Mouse (Mus musculus): ENCODE data around the gene Tjp3. TPM values are rescaled to one million over a fixed set of nuclear protein-coding genes. Genes with fewer than 3 reads are reported as not detected.

Tjp3 gene
- 9.2 and 9.8 TPM in 2 replicates for polyA plus RNA-seq (2012; ENCODE audit: insufficient read depth, insufficient read length, missing spikeins)

DNA sequence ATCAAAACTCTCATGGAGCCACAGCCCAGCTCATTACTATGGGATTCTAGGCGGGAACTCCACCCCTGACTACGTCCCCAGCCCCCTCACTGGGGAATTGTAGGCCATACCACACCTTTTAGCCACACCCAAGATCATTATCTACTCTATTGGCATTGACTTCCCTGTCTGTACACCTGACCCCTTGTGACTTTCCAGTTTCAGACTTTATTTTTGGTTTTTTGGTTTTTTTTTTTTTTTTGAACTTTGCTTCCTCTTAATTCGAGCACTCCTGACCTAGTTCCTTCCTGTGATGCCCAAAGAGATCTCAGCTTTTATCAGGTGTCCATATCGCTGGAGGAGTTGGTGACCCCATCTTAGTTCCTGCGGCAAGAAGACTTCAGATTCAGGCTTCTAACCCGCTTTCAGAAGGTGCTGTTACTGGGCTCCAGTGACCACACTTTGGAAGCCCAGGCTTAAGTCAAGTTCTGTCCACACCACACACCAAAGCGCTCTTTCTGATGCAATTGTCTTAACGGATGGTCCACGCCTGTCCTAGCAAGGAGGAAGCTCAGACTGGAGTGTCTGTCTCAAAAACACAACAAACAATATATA is at the start of gene Tjp3:
Tjp3 (minus strand) TSS at position 71 of the 594 bp plus-strand sequence.
- Histone ChIP-seq H3K4me3 (ENCODE audit: insufficient read depth, low read length) (no peak within 1 kb of the TSS), H3K27ac (ENCODE audit: insufficient read depth, low read depth, low read length) (peak within 1 kb of the TSS; percentile 48), H3K4me1 (ENCODE audit: control insufficient read depth, insufficient read depth, low read length) (peaks cover 31% of the 10 kb centered on the region)
- TF ChIP-seq POLR2A (IDR thresholded peaks at IDR 0.05; ENCODE audit: borderline replicate concordance, low read depth, low read length) (no peak), CTCF (IDR thresholded peaks at IDR 0.05; ENCODE audit: low read depth, low read length) (no peak)

DNA sequence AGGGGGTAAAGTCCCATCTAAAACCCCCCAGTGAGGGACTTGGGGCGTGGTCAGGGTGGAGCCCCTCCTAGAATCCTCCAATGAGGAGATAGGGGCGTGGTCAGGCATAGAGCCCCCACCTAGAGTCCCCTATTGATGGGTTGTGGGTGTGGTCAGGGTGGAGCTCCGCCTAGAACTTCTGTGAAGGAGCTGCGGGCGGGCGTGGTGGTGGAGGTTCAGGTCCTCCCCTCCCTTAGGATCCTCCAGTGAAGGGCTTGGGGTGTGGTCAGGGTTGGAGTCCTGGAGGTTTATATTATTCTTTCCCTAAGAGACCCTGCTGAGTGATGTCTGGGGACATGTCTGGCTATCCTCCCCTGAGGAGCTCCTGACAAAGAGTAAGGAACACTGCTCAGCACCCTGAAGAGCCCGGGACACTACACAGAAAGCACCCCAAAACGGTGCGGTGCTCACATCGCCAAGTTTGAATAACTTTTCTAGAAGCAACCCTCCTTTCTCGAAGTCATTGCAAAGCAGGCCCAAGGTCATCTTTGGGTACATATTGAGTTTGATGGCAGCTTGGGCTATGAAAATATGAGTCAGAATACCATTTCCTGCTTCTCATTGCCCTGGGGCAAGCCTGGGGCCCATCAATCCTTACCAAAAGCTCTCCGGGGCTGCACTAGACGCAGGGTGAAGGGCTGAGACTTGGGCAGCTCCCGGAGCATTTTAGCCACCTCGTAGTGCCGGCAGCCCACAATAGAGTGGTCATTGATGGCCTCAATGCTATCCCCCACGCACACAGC is 49.4 kb upstream of the Tjp3 start:
- no peak for TF ChIP-seq POLR2A (IDR thresholded peaks at IDR 0.05; ENCODE audit: borderline replicate concordance, low read depth, low read length)
- no peak for TF ChIP-seq CTCF (IDR thresholded peaks at IDR 0.05; ENCODE audit: low read depth, low read length)
- Histone ChIP-seq H3K4me3 (ENCODE audit: insufficient read depth, low read length) (no peak overlapping the region), H3K4me1 (ENCODE audit: control insufficient read depth, insufficient read depth, low read length) (peaks cover 3% of the 10 kb centered on the region; the same call in 1 of the 2 replicates), H3K27ac (ENCODE audit: insufficient read depth, low read depth, low read length) (no peak overlapping the region)

DNA sequence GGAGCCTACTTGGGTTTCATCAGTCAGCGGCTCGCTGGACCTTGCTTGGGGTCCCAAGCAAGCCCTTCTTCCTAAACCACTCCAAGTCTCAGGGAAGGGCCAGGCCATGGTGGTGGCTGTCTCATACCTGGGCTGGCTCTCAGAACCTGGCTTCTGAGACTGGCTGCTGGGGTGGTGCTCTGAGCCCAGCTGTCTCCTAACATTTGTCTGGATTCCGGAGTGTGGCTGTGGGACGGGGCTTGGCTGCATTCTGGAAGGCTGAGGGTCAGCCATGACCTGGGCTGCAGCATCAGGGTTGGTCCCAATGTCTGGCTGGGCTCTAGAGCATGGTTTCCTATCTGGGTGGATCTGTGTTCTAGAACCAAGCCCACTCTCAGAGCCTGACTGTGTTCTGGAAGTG is 45.2 kb upstream of the Tjp3 start:
- Histone ChIP-seq H3K4me3 (ENCODE audit: insufficient read depth, low read length) (no peak overlapping the region), H3K4me1 (ENCODE audit: control insufficient read depth, insufficient read depth, low read length) (peaks cover 3% of the 10 kb centered on the region), H3K27ac (ENCODE audit: insufficient read depth, low read depth, low read length) (no peak overlapping the region)
- no peak for TF ChIP-seq POLR2A (IDR thresholded peaks at IDR 0.05; ENCODE audit: borderline replicate concordance, low read depth, low read length)
- TF ChIP-seq CTCF (IDR thresholded peaks at IDR 0.05; ENCODE audit: low read depth, low read length), result no peak

DNA sequence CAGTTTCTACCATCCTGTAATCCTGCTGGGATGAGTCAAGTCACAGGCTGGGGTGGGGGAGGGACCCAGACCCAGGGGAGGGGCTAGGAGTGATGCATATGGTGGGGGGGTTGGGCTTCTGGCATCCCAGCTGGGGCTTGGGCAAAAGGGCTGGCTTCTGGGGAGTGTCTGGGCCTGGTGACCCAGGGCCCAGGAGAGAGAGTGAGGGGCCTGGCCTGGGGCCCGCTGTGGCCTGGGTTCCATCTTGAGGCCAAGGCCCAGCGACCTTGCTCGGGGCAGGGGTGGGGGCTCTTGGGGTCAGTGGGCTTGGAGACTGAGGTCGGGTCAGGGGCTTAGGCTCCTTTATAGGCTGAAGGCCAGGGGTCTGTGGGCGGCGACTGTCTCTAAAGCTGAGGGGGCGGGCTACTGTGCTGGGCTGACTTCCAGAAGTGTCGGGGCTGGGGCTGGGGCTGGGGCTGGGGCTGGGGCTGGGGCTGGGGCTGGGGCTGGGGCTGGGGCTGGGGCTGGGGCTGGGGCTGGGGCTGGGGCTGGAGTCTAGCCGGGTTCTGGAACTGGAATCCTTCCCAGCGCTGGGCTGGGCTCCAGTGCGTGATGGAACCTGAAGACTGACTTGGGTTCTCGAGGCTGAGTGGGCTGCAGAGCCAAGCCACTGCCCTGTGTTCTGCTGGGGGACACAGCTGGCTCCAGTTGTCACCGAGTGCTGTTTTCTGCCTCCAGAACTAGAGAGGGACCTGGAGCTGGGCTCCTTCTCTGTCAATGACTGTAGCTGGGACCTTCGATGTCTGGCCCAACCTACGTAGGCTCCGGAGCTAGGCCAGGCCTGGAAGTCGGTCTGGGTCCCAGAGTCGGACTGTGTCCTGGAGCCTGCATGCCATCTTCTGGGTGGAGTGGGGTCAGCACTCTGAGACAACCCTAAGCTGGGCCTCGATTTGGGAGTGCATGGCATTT is 44.3 kb upstream of the Tjp3 start:
- TF ChIP-seq CTCF (IDR thresholded peaks at IDR 0.05; ENCODE audit: low read depth, low read length), result no peak
- no peak for TF ChIP-seq POLR2A (IDR thresholded peaks at IDR 0.05; ENCODE audit: borderline replicate concordance, low read depth, low read length)
- Histone ChIP-seq H3K4me1 (ENCODE audit: control insufficient read depth, insufficient read depth, low read length) (peaks cover 3% of the 10 kb centered on the region), H3K4me3 (ENCODE audit: insufficient read depth, low read length) (no peak overlapping the region), H3K27ac (ENCODE audit: insufficient read depth, low read depth, low read length) (no peak overlapping the region)

DNA sequence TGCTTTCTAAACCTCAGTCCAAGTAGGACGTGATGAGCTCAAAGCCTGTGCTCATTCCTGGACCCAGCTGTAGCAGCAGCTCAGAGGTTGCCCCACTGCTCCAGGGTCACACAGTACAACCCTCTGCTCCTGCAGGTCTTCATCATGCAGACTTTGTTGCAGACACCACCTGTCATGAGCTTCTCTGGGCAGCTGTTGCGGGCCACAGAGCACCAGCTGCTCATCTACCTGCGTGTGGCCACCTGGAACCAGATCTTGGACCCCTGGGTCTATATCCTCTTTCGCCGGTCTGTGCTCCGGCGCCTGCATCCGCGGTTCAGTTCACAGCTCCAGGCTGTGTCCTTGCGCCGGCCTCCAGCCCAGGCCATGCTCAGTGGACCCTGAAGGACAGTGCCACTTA is 42.9 kb upstream of the Tjp3 start:
- TF ChIP-seq CTCF (IDR thresholded peaks at IDR 0.05; ENCODE audit: low read depth, low read length) (no peak), POLR2A (IDR thresholded peaks at IDR 0.05; ENCODE audit: borderline replicate concordance, low read depth, low read length) (no peak)
- Histone ChIP-seq H3K4me1 (ENCODE audit: control insufficient read depth, insufficient read depth, low read length) (peaks cover 3% of the 10 kb centered on the region), H3K27ac (ENCODE audit: insufficient read depth, low read depth, low read length) (no peak overlapping the region), H3K4me3 (ENCODE audit: insufficient read depth, low read length) (no peak overlapping the region)

DNA sequence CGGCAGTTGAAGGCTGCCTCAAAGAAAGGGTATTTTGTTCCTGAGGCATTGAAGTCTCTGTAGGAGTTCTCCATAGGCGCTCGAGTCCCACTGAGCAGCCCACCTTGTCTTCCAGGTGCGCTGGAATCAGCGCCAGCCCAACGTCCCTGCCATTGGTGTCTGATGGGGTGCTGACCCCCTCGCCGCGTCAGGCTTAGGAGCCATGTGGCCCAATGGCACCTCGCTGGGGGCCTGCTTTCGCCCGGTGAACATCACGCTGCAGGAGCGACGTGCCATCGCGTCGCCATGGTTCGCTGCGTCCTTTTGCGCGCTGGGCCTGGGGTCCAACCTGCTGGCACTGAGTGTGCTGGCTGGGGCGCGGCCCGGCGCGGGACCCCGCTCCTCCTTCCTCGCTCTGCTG is 40.9 kb upstream of the Tjp3 start:
- peaks cover 3% of the 10 kb centered on the region for H3K4me1 ChIP-seq (ENCODE audit: control insufficient read depth, insufficient read depth, low read length)

DNA sequence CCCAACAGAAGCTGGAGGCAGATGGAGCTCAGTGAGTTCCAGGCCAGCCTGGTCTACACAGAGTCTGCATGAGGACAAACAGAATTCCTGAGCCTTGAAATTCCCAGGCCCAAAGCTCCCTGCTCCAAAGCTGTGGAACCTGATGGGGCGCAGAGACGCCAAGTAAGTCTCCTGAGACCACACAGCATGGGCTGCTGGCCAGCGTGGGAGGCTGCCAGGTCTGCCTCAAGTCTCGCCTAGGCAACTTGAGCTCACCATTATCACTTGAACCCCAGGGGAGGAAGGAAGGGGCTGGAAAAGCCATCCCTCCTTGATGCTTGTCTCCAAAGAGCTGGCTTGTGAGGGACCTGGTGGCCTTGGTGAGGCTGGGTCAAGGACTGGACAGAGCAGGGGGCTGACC is 38.6 kb upstream of the Tjp3 start:
- no peak overlapping the region for H3K4me3 ChIP-seq (ENCODE audit: insufficient read depth, low read length)
- no peak for TF ChIP-seq CTCF (IDR thresholded peaks at IDR 0.05; ENCODE audit: low read depth, low read length)
- no peak for TF ChIP-seq POLR2A (IDR thresholded peaks at IDR 0.05; ENCODE audit: borderline replicate concordance, low read depth, low read length)
- peaks cover 3% of the 10 kb centered on the region for H3K4me1 ChIP-seq (ENCODE audit: control insufficient read depth, insufficient read depth, low read length)
- no peak overlapping the region for H3K27ac ChIP-seq (ENCODE audit: insufficient read depth, low read depth, low read length)

More for the DNA sequence above, 40.9 kb upstream of the Tjp3 start:
- no peak for TF ChIP-seq CTCF (IDR thresholded peaks at IDR 0.05; ENCODE audit: low read depth, low read length)
- TF ChIP-seq POLR2A (IDR thresholded peaks at IDR 0.05; ENCODE audit: borderline replicate concordance, low read depth, low read length), result no peak
- no peak overlapping the region for H3K27ac ChIP-seq (ENCODE audit: insufficient read depth, low read depth, low read length)
- H3K4me3 ChIP-seq (ENCODE audit: insufficient read depth, low read length), result no peak overlapping the region

DNA sequence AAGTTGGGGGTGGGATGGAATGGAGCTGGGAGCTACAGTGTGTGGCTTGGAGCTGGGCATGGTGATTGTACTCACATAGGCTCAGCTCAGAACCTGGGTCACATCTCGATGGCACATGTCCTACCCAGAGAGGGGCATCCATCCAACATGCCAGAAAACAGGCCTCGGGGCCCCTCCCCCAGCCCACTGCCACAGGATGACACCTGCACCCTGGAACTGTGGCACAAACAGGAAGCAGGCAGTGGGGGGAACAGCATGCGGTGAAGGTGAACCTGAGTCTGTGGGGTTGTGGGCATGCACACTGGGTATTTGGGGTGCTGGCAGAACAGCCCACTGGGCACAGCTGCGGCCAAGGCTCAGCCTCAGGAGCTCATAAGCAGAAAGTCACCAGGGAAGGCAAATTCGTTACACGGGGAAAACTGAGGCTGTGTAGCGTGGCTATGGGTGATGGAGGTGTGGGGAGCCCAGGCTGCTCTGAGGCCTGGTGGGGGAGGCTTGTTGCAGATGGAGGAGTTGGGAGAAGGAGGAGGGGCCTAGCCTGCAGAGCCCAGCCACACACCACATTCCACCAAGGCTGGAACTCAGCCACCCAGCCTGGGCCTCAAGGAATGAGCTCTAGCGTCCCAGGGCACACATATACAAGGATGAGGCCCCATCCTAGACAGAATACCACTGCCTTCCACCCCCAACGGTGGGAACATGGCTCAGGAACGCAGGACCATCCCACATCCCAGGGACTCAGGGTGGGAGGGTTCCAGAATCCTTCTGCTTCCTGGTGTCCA is 38.0 kb upstream of the Tjp3 start:
- Histone ChIP-seq H3K27ac (ENCODE audit: insufficient read depth, low read depth, low read length) (no peak overlapping the region), H3K4me3 (ENCODE audit: insufficient read depth, low read length) (no peak overlapping the region)

DNA sequence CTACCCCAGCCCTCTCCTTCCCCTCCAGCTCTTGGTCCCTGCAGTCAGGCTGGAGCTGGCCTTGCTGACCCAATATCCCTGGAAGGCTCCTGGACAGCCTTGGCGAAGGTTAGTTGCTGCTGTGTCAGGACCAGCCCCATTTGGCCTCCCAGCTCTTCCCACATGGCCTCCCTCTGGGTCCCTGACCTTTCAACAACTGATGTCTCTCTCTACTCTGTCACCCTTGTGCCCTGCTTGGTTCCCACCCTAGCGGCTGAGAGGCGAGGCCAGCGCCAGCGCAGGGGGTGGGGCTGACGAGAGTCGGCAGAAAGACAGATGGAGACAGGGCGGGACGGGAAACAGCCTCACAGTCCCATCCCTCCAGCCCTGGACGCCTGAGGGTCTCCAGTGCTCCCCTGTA is 37.0 kb upstream of the Tjp3 start, which contains the start of gene Tbxa2r:
Tbxa2r (plus strand) TSS at position 346 of the 400 bp plus-strand sequence.
- TF ChIP-seq CTCF (IDR thresholded peaks at IDR 0.05; ENCODE audit: low read depth, low read length) (no peak), POLR2A (IDR thresholded peaks at IDR 0.05; ENCODE audit: borderline replicate concordance, low read depth, low read length) (no peak)
- H3K4me3 ChIP-seq (ENCODE audit: insufficient read depth, low read length), result no peak within 1 kb of the TSS
- no peak within 1 kb of the TSS for H3K27ac ChIP-seq (ENCODE audit: insufficient read depth, low read depth, low read length)
- H3K4me1 ChIP-seq (ENCODE audit: control insufficient read depth, insufficient read depth, low read length), result peaks cover 3% of the 10 kb centered on the region

More for the DNA sequence above, 38.0 kb upstream of the Tjp3 start:
- H3K4me1 ChIP-seq (ENCODE audit: control insufficient read depth, insufficient read depth, low read length), result peaks cover 3% of the 10 kb centered on the region
- TF ChIP-seq CTCF (IDR thresholded peaks at IDR 0.05; ENCODE audit: low read depth, low read length) (no peak), POLR2A (IDR thresholded peaks at IDR 0.05; ENCODE audit: borderline replicate concordance, low read depth, low read length) (no peak)

Data from bone marrow macrophage, adult 2 months (primary cell).